Mouse (Mus musculus) liver, adult 2 months (tissue): ENCODE results near the gene Dtx3.

ENCODE experiments used
- CTCF ChIP-seq: fragments of 200-500 bp; IDR thresholded peaks from 2 replicates; pipeline ENCODE4 v1.5.1; 2011; ENCODE audit warnings: low read depth, low read length, control low read depth
- POLR2A ChIP-seq: fragments of 200-500 bp; IDR thresholded peaks from 2 replicates; pipeline ENCODE4 v1.6.1; 2011; ENCODE audit warnings: low read length, control low read depth; ENCODE audit not compliant: insufficient read depth; ENCODE audit errors: extremely low read depth

DNA sequence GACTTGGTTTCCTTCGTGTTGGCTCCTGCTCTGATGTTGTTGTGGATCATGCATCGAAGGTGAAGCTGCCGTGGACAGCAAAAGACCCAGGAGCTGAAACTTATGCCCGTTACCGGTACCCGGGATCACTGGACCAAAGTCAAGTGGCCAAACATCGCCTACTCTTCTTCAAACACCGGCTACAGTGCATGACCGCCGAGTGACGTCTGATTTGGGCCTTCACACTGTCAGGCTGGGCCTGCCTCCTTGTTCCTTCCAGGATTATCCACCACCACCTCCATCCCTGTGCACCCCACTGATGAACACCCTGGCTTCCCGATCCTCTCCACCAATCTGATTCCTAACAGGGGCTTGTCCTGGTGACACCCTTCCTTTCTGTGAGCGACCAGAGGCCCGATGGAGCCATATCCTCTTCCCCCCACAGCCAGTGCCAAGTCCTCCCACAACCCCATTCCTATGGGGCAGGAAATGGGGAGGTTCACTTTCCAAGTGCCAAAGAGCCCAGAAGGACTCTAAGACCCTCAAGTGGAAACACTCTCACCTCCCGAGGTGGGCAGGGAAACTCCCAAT lies 23.8 kb downstream of the Dtx3 start:
- TF ChIP-seq CTCF (no peak), POLR2A (no peak)
